In genomic region chr17:84010492-84011060, GRCm38 (mm10) we compare ENCODE assay signal across 26 mouse cellular contexts.
DNase-seq lines count a peak whose midpoint lies in the region; ATAC-seq and TF ChIP-seq lines count a peak whose summit lies in the region.
"Had no signal": no experiment of that assay in that cellular context is flagged by ENCODE, and none has a peak within 500 bp of the region (broad histone marks: within the 10 kb centered on the region; RNA-seq: fewer than 3 reads in every experiment).

No protein-coding gene starts in this region.

- peak overlapping the region; percentile 64 for H3K27ac ChIP-seq in hindbrain, embryonic 10.5 days
- no peak overlapping the region for H3K27ac ChIP-seq in hindbrain, embryonic 16.5 days (ENCODE audit: low read depth, low read length)
- H3K27ac ChIP-seq in limb, embryonic 12.5 days, result peak overlapping the region; percentile 31; the same call in 1 of the 2 replicates
- H3K27ac ChIP-seq: liver, embryonic 14.5 days had no signal

- H3K9me3 ChIP-seq in hindbrain, embryonic 10.5 days, result no peaks in the 10 kb centered on the region
- no peaks in the 10 kb centered on the region for H3K9me3 ChIP-seq in hindbrain, embryonic 16.5 days (ENCODE audit: control insufficient read depth, low read length)
- no peaks in the 10 kb centered on the region for H3K9me3 ChIP-seq in limb, embryonic 12.5 days
- H3K9me3 ChIP-seq: hindbrain, embryonic 12.5 days; neural tube, embryonic 13.5 days had no signal

- no peak overlapping the region for H3K4me3 ChIP-seq in hindbrain, embryonic 10.5 days
- no peak overlapping the region for H3K4me3 ChIP-seq in hindbrain, embryonic 16.5 days (ENCODE audit: low read length)
- no peak overlapping the region for H3K4me3 ChIP-seq in limb, embryonic 12.5 days (replicated peaks)
- H3K4me3 ChIP-seq: hindbrain, embryonic 12.5 days; myocyte; neural tube, embryonic 13.5 days had no signal

- no peaks in the 10 kb centered on the region for H3K36me3 ChIP-seq in hindbrain, embryonic 10.5 days
- no peaks in the 10 kb centered on the region for H3K36me3 ChIP-seq in hindbrain, embryonic 16.5 days (ENCODE audit: control insufficient read depth, insufficient read depth, low read length)
- no peaks in the 10 kb centered on the region for H3K36me3 ChIP-seq in limb, embryonic 12.5 days
- H3K36me3 ChIP-seq: hindbrain, embryonic 12.5 days; neural tube, embryonic 13.5 days had no signal

- no peak for TF ChIP-seq CTCF in brain, embryonic 14.5 days (IDR thresholded peaks at IDR 0.05; ENCODE audit: borderline replicate concordance, extremely low read depth, insufficient read depth, insufficient read length)

- H3K4me2 ChIP-seq in hindbrain, embryonic 16.5 days (ENCODE audit: low read length), result no peak overlapping the region
- no peak overlapping the region for H3K4me2 ChIP-seq in limb, embryonic 12.5 days
- H3K4me2 ChIP-seq: hindbrain, embryonic 12.5 days; midbrain, embryonic 11.5 days; neural tube, embryonic 13.5 days had no signal

- H3K27me3 ChIP-seq in hindbrain, embryonic 10.5 days (ENCODE audit: insufficient read depth, poor library complexity, severe bottlenecking), result no peaks in the 10 kb centered on the region
- no peaks in the 10 kb centered on the region for H3K27me3 ChIP-seq in hindbrain, embryonic 16.5 days (replicated peaks; ENCODE audit: control insufficient read depth, insufficient read depth, low read length)
- H3K27me3 ChIP-seq in limb, embryonic 12.5 days, result no peaks in the 10 kb centered on the region
- H3K27me3 ChIP-seq: hindbrain, embryonic 12.5 days; neural tube, embryonic 13.5 days had no signal

- no peak for DNase-seq in hindbrain, embryonic 10.5 days (ENCODE audit: low spot score)
- DNase-seq in 3T3-L1 (ENCODE audit: low read depth, low spot score), result peak; percentile 74
- peak; percentile 33 for DNase-seq in brain, embryonic 14.5 days (ENCODE audit: low read depth)
- DNase-seq in right cerebral cortex, postnatal 4 days, result no peak
- no peak for DNase-seq in lung, postnatal 4 days
- no peak for DNase-seq in gastrocnemius, postnatal 4 days (ENCODE audit: low spot score in 2 of 2)
- DNase-seq: adrenal gland, adult 8-10 months; cerebellum, adult 8-10 months; cerebellum, postnatal 25 days; kidney, adult 11 months; kidney, postnatal 25 days; layer of hippocampus, postnatal 36 days; left cerebral cortex, postnatal 4 days; liver; lung, adult 2 months; lung, postnatal 14 days; right cerebral cortex, postnatal 25 days; spleen, adult 18-20 months had no signal

- no peak overlapping the region for H3K9ac ChIP-seq in hindbrain, embryonic 16.5 days (ENCODE audit: low read depth, low read length)
- H3K9ac ChIP-seq in limb, embryonic 12.5 days (replicated peaks), result no peak overlapping the region; the same call in 1 of the 2 replicates
- H3K9ac ChIP-seq: hindbrain, embryonic 12.5 days; liver, embryonic 14.5 days; neural tube, embryonic 13.5 days had no signal

- no peak for ATAC-seq in hindbrain, embryonic 16.5 days
- ATAC-seq in limb, embryonic 12.5 days (ENCODE audit: insufficient number of reproducible peaks, insufficient read depth, low FRiP score, low TSS enrichment, low read depth), result no peak
- ATAC-seq: forebrain, embryonic 16.5 days had no signal

- no peak for TF ChIP-seq POLR2A in brain, embryonic 14.5 days (IDR thresholded peaks at IDR 0.05; ENCODE audit: borderline replicate concordance, extremely low read depth, insufficient read depth, insufficient read length, poor library complexity, severe bottlenecking)

- H3K4me1 ChIP-seq in hindbrain, embryonic 10.5 days (replicated peaks), result peaks cover 26% of the 10 kb centered on the region
- no peaks in the 10 kb centered on the region; the same call in 1 of the 2 replicates for H3K4me1 ChIP-seq in hindbrain, embryonic 16.5 days (ENCODE audit: control insufficient read depth, insufficient read depth, low read depth, low read length)
- peaks cover 46% of the 10 kb centered on the region for H3K4me1 ChIP-seq in limb, embryonic 12.5 days (replicated peaks)

- 88% methylated on average over 3 of the region's 3 CpGs for WGBS in hindbrain, embryonic 10.5 days
- WGBS in hindbrain, embryonic 16.5 days, result 80% methylated on average over 3 of the region's 3 CpGs
- WGBS in limb, embryonic 12.5 days, result 66% methylated on average over 3 of the region's 3 CpGs

Comparison
In these comparisons a context has a peak if more than half of its experiments do, and no peak if none do; other contexts are left out.
1. DNase-seq: peak in 3T3-L1 (single experiment) and brain, embryonic 14.5 days (single experiment); none in hindbrain, embryonic 10.5 days (single experiment), right cerebral cortex, postnatal 4 days (single experiment), lung, postnatal 4 days (0 of 2) and gastrocnemius, postnatal 4 days (0 of 2).